Mouse (Mus musculus) left cerebral cortex, postnatal 10 days (tissue): ENCODE results near the gene Ociad2. TPM values are rescaled to one million over a fixed set of nuclear protein-coding genes. Genes with fewer than 3 reads are reported as not detected.
"Not testable (repeated sequence)": the region's sequence is repeated elsewhere in the genome, so short reads cannot be mapped to it uniquely, and the experiment has no call there.

Experiments used
- DNase-seq, 2 experiments: peaks; one replicate each; pipeline ENCODE4 v3.0.0; 2021 to 2022; ENCODE audit warnings: low spot score in 2 of 2, mixed read lengths in 1 of 2; ENCODE audit errors: extremely low spot score in 1 of 2
- intact Hi-C: fragments of 180-260 bp; cut with DNase I; formaldehyde crosslinking; loops from one replicate; pipeline ENCODE4 v1.15.1; 2025
- total RNA-seq, 2 experiments: library from RNA; stranded (reverse); gene quantifications; 2 replicates each; pipeline ENCODE4 v1.2.3; 2021

Gene Ociad2
- total RNA-seq, 2 experiments from 2014 or later: 48.6 to 55.2 TPM

DNA sequence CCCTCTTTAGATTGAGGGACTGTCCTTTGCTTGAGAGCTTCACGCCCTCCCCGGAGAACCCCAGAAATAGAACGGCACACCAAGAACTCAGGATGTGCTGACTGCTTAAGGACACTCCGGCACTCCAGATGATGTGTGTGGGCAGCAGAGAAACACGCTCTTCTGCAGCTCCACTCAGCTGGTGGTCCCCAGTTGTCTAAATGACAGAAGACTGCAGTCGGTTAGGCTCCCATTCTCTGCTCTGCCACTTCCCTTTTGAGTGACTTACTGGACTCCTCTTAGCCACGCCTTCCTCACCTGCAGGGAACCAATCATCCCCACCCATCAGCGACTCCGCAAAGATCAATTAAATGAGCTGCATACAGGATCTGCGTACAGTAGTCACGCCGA lies 18.9 kb upstream of the Ociad2 start:
- intact Hi-C loops: no loop called here
- peak in 1 of 2 experiments; percentile 38 for DNase-seq

DNA sequence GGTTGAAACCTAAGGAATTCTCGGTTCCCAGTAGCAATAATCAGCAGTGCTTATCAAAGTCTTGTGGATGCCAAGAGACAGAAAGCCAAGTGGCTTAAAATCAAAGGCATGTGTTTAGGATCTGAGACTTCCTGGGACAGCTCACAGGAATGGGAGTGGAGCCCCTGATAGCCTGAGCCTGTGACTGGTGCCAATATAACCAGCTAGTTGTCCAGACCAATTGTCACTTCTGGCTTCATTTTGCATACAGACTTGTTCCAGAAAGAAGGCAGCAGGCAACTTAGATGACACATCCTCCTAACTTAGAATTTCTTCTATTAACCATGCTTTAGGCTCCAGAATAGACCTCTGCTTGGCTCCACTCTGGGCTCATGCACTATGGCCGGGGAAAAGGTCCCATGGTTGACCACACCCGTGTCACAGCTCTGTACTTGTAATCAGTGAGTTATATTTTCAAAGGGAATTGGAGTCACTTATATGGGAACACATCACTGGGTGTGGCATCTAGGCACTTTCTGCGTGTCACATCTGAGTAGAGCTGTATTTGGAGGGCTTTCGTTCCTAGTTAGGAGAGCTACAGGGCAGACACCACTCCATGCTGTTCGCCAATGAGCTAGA lies 18.4 kb upstream of the Ociad2 start:
- DNase-seq: no peak
- intact Hi-C loops: no loop called here

DNA sequence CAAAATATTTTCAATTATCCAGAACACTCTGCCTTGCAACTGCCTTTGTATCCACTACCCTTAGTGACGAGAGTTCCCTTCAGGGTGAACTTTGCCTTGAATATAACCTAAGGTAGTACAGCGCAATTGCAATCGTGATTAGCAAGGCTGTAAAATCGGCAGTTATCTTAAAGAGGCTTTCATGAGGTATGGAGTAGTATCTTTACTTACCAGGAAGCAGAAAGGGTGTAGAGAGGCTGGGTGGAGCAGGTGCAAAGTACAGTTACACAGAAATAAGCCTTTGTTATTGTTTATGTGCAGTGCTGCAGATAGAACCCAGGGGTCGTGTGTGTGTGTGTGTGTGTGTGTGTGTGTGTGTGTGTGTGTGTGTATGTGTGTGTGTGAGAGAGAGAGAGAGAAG lies 14.6 kb upstream of the Ociad2 start:
- intact Hi-C loops: no loop called here
- DNase-seq: no peak

DNA sequence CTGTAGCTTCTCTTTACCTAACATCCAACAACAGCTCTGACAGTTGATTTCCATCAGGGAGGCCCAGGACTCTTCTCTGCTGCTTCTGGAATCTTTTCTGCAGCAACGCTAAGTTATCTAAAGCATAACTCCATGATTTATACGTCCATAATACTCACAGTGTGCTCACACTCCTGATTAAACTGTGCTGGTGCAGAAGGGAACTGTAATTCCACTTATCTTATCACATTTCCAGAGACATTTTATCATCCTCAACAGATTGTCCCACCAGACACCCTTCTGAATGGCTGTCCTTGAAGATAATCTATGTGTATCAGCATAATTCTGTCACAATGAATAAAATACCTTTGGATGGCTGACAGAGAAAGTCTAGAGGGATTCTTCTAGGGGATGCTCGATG lies 13.2 kb upstream of the Ociad2 start:
- intact Hi-C loops: no loop called here
- no peak for DNase-seq

DNA sequence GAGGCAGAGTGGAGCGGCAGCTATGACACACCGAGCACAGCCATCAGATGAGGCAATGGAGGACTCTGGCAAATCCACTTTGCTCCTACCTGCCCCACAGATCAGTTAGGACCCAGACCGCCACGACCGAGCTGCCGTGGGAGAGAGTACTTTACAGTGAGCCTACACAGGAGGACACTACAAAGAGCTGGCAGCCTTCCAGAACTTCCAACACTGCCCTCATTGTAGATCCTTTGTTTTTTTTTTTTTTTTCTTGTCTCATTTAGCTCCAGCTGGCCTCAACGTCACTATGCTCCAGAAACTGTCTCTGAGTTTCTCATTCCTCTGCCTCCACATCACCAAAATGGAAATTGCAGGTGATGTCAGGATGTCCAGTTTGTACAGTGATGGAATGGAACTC lies 12.7 kb upstream of the Ociad2 start:
- intact Hi-C loops: no loop called here
- DNase-seq: peak in 1 of 2 experiments; percentile 64

DNA sequence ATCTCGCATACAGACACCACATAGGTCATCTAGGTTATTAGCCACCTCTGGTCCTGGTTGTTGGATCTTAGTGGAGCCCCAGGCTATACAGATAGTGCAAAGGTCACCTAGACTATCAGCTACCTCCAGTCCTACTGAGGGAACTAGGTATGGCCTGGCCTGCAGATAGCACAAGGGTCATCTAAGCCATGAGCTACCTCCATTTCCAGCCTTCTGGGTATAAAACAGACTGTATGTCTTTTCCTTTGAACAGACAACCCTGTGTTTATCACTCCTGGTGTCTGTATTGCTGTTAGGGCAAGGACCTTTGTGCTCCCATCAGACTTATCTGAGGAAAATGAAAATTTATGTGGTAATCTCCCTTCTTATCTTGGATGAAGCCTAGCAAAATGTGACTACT lies 11.0 kb upstream of the Ociad2 start:
- intact Hi-C loops: no loop called here

DNA sequence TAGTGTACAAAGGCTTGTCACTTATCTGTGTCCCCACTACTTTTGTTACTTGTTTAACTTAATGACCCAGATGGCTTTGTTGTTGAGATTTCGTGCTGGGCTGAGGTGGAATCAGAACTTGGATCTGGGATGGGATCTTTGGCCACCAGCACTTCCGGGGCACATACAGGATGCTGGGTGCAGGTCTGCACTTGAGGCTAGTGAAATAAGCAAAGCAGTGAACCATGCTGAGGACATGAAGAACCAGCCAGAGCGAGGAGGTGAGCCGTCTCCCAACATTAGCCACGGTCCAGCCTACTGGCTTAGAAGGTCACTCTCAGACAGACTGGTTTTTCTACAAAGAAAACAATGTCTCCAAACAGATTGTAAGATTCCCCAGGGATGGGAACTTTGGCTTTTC lies 8.7 kb upstream of the Ociad2 start:
- intact Hi-C loops: no loop called here
- DNase-seq: no peak

More for the DNA sequence above, 11.0 kb upstream of the Ociad2 start:
- DNase-seq: no peak

DNA sequence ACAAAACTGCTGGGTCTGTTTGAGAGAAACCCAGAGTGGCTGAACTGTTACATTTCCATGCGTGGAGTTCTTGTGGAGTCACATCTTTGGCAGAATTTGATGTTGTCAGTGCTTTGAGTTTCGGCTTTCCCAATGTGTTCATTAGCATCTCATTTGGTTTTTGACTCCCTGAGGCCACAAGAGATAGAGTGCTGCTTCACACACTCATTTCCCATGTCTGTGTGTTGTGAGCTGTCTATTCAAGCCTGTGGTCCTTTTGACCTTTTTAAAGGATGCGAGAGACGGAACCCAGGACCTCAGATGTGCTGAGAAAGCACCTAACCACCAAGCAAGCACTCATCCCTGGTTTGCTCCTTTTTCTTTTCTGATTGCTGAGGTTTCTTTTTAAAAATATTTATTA lies 4.4 kb upstream of the Ociad2 start:
- DNase-seq: no peak
- intact Hi-C loops: no loop called here

DNA sequence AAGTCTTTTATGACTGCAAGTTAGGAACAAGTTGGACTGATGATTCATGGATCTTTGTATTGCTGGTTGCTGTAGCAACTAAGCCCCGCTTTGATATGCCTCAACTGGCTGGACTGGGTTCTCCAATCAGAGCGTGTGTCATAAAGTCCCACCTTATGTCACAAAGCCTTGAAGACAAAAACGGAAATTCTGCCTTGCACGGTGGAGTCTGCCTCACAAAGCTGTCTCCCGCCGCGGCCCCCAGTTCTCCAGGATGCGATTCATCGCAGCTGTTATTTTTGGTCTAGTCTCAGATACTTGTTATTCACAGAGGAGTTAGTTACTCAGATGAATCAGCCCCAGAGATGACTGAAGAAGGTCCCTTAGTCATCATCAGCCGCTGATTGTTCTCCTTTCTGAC lies 3.5 kb upstream of the Ociad2 start:
- DNase-seq: peak; percentile 52 to 66
- intact Hi-C loops: no loop called here

DNA sequence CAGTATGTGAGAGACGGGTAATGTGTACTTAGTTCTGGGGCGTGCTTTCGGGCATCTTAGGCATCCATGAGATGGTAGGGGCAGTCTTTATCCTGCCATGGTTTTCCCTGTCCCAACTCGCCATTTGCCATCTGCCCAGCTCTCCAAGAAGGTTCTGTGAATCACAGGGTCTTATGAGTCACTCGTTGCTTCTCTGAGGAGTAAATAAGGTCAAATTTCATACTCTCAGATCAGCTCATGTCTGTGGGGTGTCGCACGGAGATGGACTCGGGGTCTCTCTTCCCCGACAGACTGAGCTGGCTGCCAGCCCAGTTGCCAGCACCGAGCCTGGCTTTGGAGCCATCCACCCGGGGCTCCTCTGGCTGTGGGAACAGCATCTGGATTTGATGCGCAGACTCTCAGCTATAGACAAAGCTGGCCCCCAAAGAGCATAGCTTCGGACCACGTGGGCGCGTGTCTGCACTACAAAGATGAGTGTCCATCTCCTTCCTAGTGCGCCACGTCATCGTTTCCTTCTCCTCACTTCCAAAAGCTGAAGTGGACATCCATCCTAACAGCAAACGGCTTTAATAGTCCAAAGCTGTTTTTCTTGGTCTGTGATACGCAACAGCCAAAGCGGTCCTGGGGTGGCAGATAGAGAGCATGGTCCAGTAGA lies 2.0 kb upstream of the Ociad2 start:
- intact Hi-C loops: no loop called here
- no peak for DNase-seq

DNA sequence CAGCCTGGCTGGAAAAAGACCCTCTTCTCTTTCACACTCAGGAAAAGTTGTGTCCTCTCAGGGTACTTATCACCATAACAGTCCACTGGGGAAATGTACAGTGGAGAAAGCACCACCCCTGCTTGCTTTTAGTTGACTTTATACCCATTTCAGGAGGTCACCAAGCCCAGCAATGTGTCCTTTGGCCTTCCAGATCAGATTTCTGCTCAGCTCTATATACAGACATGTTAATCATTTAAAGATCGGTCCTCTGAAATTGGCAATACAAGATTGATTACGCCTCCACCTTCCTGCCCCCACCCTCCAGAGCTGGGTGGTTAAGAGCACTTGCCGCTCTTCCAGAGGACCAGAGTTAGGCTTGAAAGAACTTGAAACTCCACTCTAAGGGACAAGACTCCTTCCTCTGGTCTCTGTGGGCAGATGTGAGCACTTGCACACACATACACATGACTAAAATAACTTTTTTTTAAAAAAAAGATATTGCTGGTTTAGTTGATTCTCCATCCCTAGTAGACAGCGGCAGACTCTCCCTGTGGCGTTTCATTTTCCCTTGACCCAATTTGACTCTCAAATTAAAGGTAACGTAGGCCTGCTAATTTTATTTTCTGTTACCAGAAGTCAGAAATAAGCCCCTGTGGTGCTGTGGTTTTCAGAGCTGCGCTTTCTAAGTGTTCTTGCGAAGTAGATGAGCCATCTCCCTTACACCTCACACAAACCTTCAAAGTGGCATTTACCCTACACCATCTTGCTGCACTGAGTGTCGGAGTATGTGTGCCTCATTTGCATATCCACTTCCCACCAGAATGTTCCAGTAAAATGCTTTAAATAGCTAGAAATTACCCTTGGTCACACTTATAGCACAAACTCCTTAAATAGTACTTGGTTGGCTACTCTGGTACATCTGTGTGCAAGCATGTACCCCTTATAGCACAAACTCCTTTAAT lies 777 bp downstream of the Ociad2 start:
- intact Hi-C loops: loop anchor here (5.0 kb wide), 1 partner anchor 32 kb away; no protein-coding TSS in a partner anchor

DNA sequence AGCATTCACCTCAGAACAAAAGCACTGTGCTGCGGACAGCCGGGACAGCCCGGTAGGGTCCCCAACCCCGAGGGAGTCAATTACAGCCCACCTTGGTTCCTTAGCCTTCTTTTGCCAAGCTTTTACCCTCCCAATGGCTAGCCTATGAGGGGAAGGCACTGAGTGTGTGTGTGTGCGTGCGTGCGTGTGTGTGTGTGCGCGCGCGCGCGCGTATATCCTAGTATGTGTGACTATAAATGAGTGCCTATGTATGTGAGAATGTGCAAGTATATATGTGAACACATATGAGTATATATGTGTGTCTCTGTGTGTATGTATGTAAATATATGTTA lies 2.0 kb downstream of the Ociad2 start:
- intact Hi-C loops: loop anchor here (5.0 kb wide), 1 partner anchor 34 kb away; no protein-coding TSS in a partner anchor

More for the DNA sequence above, 777 bp downstream of the Ociad2 start:
- DNase-seq: no peak

DNA sequence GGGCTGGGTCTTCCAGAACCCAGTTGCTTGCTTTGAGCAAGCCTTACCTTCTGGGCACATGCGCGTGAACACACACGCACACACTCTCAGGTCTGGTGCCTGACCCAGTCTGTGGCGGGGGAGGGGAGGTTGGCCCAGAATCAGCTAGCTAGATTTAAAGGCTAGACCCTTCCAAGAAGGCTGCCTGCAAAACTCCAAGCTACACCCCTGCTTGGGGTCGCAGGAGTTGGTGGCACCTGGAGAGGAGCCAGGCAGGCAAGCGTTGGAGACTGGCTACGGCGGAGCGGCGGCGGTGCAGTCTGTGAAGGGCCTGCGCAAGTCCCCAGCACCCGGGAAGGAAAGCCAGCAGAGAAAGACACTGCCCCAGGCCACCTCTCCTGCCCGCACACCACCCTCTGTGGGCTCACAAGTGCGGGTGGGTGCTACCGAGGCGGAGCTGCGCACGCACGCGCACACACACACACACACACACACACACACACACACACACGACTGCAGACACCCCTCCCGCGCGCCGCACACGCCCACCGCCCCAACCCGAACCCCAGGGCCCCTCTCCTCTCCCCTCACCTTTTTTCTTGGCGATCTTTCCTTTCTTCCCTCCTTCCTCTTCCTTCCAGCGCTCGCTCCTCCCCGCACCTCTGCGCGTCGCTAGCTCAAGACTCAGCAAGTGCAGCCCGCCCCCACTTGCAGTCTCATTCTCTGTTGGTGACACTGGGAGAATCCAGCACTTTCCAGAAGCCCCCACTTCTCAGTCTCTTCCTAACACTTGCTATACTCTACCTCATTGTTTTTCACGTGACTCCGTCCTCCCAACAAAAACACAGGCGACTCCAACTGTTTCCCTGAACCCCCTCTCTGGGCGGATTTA lies 2.6 kb downstream of the Ociad2 start:
- peak; percentile 21 to 69 for DNase-seq
- intact Hi-C loops: loop anchor here (5.0 kb wide), 1 partner anchor 34 kb away; no protein-coding TSS in a partner anchor

More for the DNA sequence above, 2.0 kb downstream of the Ociad2 start:
- DNase-seq: no peak

DNA sequence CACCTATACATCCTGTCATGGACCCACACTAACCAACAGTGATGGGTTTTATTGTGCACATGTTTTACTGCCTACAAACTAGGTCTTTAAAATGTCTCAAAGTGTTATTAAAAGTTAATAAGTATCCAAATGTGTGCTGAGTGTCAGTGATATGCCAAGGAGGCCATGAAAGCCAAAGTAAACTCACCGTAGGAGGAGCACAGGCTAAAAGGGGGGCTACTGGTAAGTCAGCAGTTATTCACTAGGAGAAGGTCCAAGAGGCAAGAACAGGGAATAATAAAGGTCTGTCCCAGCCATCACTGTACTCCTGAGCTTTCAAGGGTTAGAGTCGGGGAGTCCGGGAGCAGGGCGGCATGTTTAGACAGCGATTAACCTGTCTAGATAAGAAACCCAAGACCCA lies 4.4 kb downstream of the Ociad2 start:
- intact Hi-C loops: loop anchor here (5.0 kb wide), 1 partner anchor 36 kb away; no protein-coding TSS in a partner anchor

DNA sequence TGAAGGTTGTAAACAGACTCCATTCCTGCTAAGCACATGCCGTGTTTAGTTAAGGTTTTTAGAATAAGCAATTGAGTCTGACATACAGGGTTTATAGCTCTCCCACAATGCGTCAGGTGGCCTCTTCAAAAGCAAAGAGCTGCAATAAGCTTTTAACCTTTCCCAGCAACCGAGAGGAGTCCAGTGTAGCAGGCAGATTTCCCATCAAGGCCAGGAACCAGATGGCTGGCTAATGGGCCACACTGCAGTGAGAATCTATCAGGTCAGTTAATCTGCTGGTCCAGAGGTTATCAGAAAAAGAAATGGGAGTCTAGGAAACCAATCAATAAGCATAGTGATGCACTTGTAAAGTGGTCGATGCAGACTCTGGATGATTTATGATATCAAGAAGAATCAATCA lies 9.8 kb downstream of the Ociad2 start:
- intact Hi-C loops: no loop called here
- no peak for DNase-seq

More for the DNA sequence above, 4.4 kb downstream of the Ociad2 start:
- DNase-seq: no peak

DNA sequence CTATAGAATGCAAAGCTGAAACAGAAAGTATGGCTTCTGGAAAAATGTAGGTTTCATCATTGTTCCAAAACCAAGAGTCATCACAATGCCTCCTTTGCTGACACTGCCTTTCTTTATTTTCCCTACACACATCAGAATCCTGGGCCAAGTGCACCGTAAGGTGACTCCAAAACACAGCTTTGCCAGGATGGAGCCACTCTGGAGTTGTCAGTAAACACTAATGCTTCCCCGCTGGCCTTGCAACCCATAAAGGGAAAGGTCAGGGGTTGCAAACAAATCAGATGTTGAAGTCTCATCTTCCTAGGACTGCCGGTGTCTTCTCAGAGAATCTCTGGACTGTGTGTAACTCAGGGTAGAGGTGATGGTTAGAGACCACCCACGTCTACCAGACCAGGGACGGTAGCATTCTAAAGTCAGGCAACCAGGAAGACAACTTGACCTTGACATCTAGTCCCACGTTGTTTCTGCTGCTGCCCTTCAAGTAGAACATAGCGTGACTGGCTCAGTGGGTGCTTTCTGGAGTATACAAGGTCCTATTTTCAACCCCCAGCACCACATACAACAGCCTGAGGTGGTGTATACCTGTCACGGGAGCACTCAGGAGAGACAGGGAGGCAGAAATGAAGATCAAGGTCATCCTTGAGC lies 16.2 kb downstream of the Ociad2 start:
- no peak for DNase-seq
- intact Hi-C loops: loop anchor here (5.0 kb wide), 1 partner anchor 58 kb away; no protein-coding TSS in a partner anchor

DNA sequence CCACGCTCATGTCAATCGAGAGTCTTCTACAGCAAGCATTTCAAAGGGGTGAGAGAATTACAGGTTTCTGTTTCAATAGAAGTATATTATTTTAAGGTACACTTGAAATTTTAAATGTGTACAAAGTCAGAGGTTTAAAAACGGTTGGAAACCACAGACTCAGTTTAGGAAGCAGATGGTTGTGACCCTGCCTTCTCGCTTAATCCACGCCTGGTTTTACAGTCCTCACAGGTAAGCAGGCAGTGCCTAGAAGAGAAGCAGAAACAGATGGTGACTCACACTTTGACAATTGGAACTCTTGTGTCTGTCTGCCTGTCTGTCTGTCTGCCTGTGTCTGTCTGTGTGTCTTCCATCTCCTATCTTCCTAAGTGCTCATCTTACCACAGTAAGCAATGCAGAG lies 17.2 kb downstream of the Ociad2 start:
- intact Hi-C loops: loop anchor here (5.0 kb wide), 1 partner anchor 59 kb away; no protein-coding TSS in a partner anchor
- no peak for DNase-seq

DNA sequence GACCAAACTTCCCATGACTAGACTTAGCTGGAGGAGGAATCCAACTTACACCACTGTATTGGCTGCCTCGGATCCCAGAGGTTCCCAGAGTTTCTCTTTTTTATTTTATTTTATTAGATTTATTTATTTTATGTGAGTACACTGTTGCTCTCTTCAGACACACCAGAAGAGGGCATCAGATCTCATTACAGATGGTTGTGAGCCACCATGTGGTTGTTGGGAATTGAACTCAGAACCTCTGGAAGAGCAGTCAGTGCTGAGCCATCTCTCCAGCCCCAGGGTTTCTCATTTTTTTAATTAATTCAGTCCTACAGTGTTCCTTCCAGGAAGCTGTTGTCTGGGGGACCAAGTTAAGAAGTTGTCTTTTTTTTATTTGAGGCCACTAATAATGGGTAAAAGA lies 18.1 kb downstream of the Ociad2 start:
- intact Hi-C loops: loop anchor here (5.0 kb wide), 1 partner anchor 60 kb away; no protein-coding TSS in a partner anchor
- DNase-seq: not testable (repeated sequence)
